Mouse (Mus musculus) heart, adult 11 months (tissue): Measurements from ENCODE around the gene Cpt1a.

Experiments
- DNase-seq: peaks from one replicate; pipeline ENCODE4 v3.0.0; 2022

Gene Cpt1a

DNA sequence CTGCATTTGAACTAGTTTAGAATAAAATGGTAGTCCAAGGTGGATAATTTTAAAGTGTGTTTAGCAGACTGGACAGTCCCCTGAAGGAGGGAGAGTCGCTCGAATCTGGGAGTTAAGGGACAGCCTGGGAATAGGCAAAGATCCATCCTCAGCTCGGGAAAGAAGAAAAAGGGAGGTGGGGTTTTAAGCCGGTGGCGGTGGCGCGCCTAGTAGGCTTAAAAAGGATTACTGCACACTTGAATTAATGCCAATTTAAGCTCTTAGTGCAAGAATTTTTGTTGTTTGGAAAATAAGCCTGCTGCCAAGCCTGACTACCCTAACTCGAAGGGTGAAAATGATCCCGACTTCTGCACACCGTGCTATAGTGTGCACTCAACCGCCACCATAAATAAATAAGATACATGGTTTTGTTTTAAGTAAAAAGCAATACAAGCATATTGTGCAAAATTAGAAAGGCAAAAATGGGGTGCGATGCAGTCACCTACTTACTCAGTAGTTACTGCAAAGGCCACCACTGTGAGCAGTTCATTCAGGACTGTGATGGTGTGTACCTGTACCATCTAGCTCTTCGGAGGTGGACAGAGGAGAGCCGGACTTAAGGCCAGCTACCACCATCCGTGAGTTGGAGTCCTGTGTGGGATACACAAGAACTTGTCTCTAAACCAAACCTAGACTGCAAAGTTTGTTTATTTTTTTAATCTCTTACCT lies 3.8 kb downstream of the Cpt1a start:
- peak; percentile 93 for DNase-seq

GRCm38 (mm10) chr19:3326479-3327047 lies 4.4 kb downstream of the Cpt1a start:
- DNase-seq: peak; percentile 90

GRCm38 (mm10) chr19:3333247-3333646 lies 11.1 kb downstream of the Cpt1a start:
- peak; percentile 96 for DNase-seq

GRCm38 (mm10) chr19:3333694-3334515 lies 11.8 kb downstream of the Cpt1a start:
- DNase-seq: peak; percentile 92

DNA sequence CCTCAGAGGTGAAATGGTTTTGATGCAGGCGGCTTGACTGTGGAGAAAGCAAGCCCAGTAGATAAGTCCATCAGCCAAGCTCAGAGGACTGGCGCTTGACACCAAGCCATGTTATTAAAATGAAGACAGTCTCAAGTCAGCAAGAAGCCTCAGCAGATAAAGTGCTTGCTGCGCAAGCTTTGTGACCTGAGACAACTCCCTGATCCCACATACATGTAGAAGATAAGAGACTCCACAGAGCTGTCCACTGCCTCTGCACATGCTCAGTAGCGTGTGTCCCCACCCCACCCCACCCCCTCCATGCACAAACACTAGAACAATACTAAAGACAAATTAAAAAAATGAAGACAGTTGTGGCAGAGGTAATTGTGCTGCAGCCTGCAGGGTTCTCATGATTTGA lies 12.4 kb downstream of the Cpt1a start:
- DNase-seq: no peak

GRCm38 (mm10) chr19:3335917-3336316 lies 13.8 kb downstream of the Cpt1a start:
- no peak for DNase-seq

GRCm38 (mm10) chr19:3336485-3337255 lies 14.5 kb downstream of the Cpt1a start:
- DNase-seq: peak; percentile 96

DNA sequence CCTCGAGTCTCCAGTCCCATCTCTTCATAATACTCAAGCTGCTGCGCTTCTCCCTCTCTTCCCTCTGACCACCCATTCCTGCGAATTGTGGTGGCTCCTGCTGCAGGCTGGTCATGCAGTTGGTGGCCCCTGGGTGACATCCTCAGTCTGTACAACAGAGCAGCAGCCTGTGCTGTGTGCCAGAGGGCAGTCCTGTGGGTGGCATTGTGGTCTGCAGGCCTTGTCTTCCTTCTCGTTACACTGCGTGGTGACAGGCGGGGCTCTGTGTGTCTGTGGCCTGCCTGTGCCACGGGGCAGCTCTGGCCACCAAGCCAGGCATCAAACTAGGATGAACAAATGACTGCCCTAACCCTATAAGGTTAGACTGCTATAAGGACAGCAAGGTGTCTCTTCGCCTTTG lies 17.1 kb downstream of the Cpt1a start:
- no peak for DNase-seq

DNA sequence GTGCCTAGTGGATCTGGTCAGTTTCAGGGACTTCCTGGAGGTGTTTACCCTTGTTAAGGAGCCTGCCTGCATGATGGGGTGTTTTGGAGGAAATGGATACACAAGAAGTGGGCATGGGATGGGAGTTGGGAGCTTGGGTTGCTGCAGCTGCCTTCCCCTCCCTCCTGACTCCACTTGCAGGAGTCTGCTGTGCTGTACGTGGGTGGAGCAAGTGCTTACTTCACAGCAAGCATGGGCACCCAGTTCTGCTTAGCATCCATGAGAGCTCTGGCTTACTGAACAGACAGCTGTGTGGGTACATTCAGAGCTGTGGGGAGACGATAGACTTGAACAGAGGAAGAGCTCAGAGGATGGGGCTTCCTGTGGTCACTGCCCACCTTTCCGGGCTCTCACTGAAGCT lies 18.9 kb downstream of the Cpt1a start:
- DNase-seq: no peak

GRCm38 (mm10) chr19:3343929-3344328 lies 21.8 kb downstream of the Cpt1a start:
- DNase-seq: no peak

DNA sequence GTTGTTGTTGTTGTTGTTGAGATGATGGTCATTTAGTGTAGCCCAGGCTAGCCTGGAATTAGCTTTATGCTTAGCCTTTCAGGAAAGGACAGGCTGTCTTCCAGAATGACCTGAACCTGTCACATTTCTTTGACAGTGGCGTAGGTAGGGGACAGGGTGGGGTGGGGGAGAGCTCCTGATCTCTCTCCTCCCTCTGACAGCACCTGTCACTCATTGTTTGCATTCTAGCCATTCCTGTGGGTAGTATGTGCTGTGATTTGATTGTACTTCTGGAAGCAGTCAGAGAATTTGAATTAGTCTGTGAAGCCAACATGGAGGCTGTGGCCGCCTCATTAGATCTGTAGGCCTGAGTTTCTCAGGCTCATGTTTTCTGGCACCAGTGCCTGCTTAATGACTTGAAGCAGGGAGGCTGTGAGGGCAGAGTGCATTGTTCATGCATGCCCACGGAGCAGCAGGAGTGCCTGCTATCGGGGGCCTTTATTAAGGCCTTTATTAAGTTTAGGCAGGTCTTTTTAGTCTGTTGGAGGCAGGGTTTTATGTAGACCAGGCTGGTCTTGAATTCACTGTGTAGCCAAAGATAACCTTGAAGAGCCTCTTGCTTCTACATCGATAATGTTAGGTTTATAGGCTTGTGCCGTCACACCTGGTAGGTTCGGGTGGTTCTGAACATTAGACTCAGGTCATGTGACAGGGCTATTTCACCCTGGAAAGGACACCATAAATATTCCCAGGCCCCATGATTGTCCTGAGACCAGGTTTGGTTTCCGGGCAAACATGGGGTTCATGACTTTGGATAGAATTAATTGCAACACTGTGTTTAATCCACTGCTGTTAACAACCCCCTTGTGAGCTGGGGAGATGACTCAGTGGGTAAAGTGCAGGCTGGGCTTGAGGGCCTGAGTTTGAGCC lies 22.8 kb downstream of the Cpt1a start:
- no peak for DNase-seq

DNA sequence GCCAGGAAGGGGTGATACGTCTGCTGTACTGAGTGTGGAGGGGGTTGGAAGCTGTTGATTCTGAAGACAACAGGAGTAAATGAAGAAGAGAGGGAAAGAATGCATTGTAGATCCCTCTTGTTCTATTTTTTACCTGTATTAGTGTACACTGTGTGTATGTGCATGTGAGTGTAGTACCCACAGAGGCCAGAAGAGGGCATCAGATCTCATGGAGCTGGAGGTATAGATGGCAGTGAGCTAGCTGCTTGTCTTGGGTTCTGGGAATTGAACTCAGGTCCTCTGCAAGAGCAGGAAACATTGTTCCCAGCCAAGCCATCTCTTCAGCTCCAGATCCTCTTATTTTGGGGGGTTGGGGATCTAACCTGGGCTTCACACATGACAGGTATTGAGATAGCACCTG lies 25.6 kb downstream of the Cpt1a start:
- DNase-seq: no peak

- DNase-seq: peak; percentile 99
Observed at GRCm38 (mm10) chr19:3353415-3354111, 31.4 kb downstream of the Cpt1a start.

- DNase-seq: no peak
Observed at GRCm38 (mm10) chr19:3355096-3355495, 33.0 kb downstream of the Cpt1a start.

- no peak for DNase-seq
Observed at GRCm38 (mm10) chr19:3356516-3356915, 34.4 kb downstream of the Cpt1a start.

DNA sequence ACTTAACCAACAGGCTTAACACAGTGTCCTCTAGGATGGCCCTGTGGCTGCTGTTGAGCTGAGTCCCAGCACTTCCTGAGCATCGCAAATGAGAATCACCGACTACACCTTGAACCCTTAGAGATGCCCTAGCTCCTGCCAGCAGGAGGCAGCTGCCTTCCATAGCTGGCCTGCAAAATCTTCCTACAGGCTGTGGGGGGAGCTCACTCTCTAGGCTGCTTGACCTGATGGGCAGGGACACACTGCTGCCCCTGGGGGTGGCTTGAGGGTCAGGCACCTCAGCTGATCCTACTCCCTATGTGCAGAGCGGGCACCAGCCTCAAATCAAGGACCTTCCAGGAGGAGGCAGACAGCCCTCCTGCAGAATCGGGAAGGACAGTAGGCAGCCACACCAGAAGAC lies 35.5 kb downstream of the Cpt1a start:
- DNase-seq: no peak

DNA sequence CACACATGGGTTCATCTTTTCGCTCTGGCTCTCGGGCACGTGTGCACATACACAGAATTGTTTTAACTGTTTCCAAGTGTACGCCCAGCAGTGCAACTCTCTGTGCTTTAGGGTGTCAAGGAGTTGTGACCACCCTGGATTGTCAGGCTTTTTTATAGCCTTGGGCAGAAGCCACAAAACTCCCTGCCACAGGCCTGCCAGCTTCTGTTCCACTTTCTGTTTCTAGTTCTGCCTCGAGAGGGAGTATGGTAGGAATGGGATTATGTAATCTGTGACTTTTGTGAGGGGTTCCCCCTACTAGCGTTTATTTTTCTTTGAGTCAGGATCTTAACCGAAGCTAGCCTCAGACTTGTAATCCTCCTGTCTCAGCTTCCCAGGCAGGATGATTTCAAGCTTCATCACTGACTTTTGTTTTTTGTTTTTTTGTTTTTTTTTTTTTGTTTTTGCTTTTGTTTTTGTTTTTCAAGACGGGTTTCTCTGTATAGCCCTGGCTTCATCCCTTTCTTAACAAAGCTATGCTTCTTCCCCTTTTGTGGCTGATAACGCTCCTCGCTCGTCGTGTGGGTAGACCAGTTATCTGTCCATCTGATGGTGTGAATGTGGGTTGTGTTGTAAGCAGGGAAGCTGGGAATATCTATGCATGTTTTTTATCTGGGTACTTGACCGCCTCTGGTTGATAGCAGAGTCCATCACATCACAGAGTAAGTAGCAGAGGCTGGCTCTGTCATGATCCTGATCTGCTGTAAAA lies 37.9 kb downstream of the Cpt1a start:
- peak; percentile 94 for DNase-seq

GRCm38 (mm10) chr19:3363510-3363909 lies 41.4 kb downstream of the Cpt1a start:
- DNase-seq: no peak

GRCm38 (mm10) chr19:3365089-3365488 lies 43.0 kb downstream of the Cpt1a start:
- DNase-seq: no peak

GRCm38 (mm10) chr19:3368276-3368675 lies 46.1 kb downstream of the Cpt1a start:
- DNase-seq: no peak

DNA sequence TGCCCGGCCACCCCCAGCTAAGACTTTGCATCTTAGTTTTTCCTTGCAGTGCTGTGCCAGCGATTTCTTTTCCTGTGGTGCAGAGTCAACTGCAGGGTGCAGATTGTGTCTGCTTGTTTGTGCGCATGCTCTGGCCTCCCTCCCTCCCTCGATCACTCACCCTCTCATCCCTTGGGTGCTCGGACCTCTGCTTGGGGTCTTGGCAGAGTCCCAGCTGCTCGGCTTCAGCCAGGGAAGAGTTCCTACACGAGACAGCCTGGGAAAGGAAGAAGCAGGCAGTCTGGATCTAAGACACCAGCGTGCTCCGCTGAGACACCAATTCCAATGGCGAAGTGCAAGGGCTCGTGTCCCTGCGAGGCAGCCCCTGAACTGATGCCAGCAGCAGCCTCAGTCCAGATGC lies 51.2 kb downstream of the Cpt1a start:
- peak; percentile 96 for DNase-seq
